Mouse (Mus musculus) small intestine, adult 2 months (tissue): Measurements from ENCODE around the gene Rhox12. TPM values are rescaled to one million over a fixed set of nuclear protein-coding genes. Genes with fewer than 3 reads are reported as not detected.

Experiments
- H3K27ac ChIP-seq: fragments of 200-500 bp; 2 replicates; pipeline ENCODE4 v1.5.1; 2012; ENCODE audit warnings: low read depth, low read length, control low read depth, inconsistent platforms; ENCODE audit not compliant: insufficient read depth
- H3K27me3 ChIP-seq: fragments of 200-500 bp; 2 replicates; pipeline ENCODE4 v1.6.1; 2012; ENCODE audit warnings: mild to moderate bottlenecking, moderate library complexity, low read length, inconsistent platforms; ENCODE audit not compliant: control insufficient read depth, insufficient read depth
- H3K36me3 ChIP-seq: fragments of 200-500 bp; 2 replicates; pipeline ENCODE4 v1.6.1; 2012; ENCODE audit warnings: mild to moderate bottlenecking, low read length, control low read depth, inconsistent platforms; ENCODE audit not compliant: control insufficient read depth, insufficient read depth
- H3K4me1 ChIP-seq: fragments of 200-500 bp; 2 replicates; pipeline ENCODE4 v1.6.1; 2012; ENCODE audit warnings: low read length, inconsistent platforms, mixed read lengths; ENCODE audit not compliant: control insufficient read depth, insufficient read depth, insufficient read length
- H3K4me3 ChIP-seq: fragments of 200-500 bp; 2 replicates; pipeline ENCODE4 v1.5.1; 2012; ENCODE audit warnings: low read depth, mild to moderate bottlenecking, control low read depth, inconsistent platforms, low read length, moderate library complexity
- CTCF ChIP-seq: fragments of 200-500 bp; IDR thresholded peaks from 2 replicates; pipeline ENCODE4 v1.5.1; 2012; ENCODE audit warnings: low read depth, mild to moderate bottlenecking, control low read depth, inconsistent platforms, low read length, moderate library complexity, mixed read lengths; ENCODE audit not compliant: insufficient replicate concordance, insufficient read length; ENCODE audit errors: extremely low read depth
- POLR2A ChIP-seq: fragments of 200-500 bp; IDR thresholded peaks from 2 replicates; pipeline ENCODE4 v1.6.1; 2012; ENCODE audit warnings: low read depth, mild to moderate bottlenecking, control low read depth, inconsistent platforms, low read length, moderate library complexity
- WGBS: fragments of 180-500 bp; shearing (Covaris S2); methylation state at CpG from one replicate; pipeline ENCODE4 v1.1.7; 2018; 5-methylcytosine and 5-hydroxymethylcytosine counted together
- polyA plus RNA-seq: library from polyadenylated mRNA; depleted of rRNA; stranded (reverse); fragments of >200 nt; gene quantifications from 2 replicates; pipeline ENCODE4 v1.2.3, GENCODE M21; 2012; rRNA removed

Rhox12 gene
- not detected in 2 replicates for polyA plus RNA-seq

DNA sequence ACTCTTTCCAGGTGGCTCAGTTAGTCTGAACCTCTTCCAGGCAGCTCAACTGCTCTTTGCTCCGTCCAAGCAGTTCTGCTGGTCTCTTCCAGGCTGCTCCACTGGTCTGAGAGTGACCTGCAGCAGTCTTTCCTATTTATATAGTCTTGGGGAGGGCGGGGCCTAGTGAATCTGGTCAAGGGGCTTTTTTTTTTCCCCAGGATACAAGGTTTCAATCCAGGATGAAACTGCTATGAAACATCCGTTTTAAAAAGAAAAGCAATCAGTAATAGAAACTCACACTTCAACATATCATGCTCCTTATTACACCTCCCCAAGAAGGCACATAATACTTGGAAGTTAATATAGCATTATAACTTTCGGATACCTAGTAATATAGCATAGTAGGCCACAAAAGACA is at the start of gene Rhox12:
Gene Rhox12 (minus strand): TSS at position 101 of the 400 bp plus-strand sequence.
- no peak within 1 kb of the TSS for H3K4me3 ChIP-seq
- H3K36me3 ChIP-seq: no peaks in the 10 kb centered on the region
- TF ChIP-seq POLR2A (no peak), CTCF (no peak)
- no peaks in the 10 kb centered on the region for H3K4me1 ChIP-seq
- no peak within 1 kb of the TSS for H3K27ac ChIP-seq
- no peaks in the 10 kb centered on the region for H3K27me3 ChIP-seq
- 62% methylated on average over 4 of the region's 4 CpGs for WGBS

DNA sequence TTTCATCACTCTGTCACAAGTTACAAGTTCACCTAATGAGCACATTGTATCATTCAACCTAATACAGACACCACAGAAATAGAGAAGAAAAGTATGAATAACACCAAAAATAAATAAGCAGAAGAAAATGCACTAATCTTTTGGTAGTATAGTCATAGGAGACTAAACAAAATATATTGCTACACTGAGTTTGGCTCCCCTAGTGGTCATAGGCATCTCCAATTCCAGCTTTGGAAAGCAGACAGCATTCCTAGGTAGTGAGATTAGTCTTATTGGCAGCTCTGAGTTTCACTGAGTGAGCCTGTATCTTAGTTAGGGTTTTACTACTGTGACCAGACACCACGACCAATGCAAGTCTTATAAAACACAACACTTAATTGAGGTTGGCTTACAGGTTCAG is 48.4 kb upstream of the Rhox12 start:
- no peak for TF ChIP-seq POLR2A
- TF ChIP-seq CTCF: no peak

DNA sequence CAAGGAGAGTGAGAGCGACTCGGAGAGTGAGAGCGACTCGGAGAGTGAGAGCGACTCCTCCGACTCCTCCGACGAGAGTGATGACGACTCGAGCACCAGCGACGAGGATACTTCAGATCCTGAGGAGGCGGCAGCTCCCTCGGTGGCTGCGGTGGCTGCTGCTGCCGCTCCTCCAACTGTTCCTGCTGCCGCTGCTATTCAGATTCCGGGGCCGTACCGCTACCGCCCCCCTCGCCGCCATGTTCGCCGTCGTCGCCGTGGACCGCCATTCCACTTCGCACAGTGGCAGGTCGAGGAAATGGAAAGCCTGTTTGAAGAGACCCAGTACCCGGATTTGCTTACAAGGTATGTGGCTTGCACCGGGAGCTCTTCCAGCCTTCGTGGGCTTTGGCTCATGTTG is 10.8 kb upstream of the Rhox12 start:
- no peak for TF ChIP-seq POLR2A
- TF ChIP-seq CTCF: no peak
- Histone ChIP-seq H3K4me1 (no peaks in the 10 kb centered on the region), H3K27me3 (no peaks in the 10 kb centered on the region), H3K4me3 (no peak overlapping the region), H3K36me3 (no peaks in the 10 kb centered on the region), H3K27ac (no peak overlapping the region)
- WGBS: 90% methylated on average over 34 of the region's 34 CpGs

More for the DNA sequence above, 48.4 kb upstream of the Rhox12 start:
- H3K27ac ChIP-seq: no peak overlapping the region
- no peaks in the 10 kb centered on the region for H3K4me1 ChIP-seq
- H3K27me3 ChIP-seq: no peaks in the 10 kb centered on the region
- H3K36me3 ChIP-seq: no peaks in the 10 kb centered on the region
- 57% methylated on average over 1 of the region's 1 CpGs for whole genome bisulfite sequencing
- H3K4me3 ChIP-seq: no peak overlapping the region

DNA sequence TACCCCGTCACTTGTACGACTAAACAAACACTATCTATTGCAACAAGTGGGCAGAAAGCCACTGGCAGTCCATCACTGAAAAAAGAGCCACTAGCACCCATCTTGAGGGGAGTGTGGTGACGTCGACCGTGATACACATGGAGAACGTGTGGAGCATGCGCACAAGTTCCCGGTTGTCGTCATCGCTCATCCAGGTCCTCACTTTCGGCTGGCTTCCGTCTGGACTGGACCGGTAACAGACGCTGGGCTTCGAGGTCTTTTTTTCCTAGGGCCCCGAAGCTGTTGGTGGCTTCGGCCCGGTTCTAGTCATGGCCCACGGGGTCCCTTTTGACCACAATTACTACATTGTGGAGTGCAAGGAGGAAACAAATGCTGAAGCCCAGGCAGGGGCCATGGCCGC is 10.3 kb upstream of the Rhox12 start, which contains the start of gene Rhox13:
Gene Rhox13 (plus strand): TSS at position 238 of the 400 bp plus-strand sequence.
- Histone ChIP-seq H3K27ac (no peak within 1 kb of the TSS), H3K27me3 (no peaks in the 10 kb centered on the region), H3K4me1 (no peaks in the 10 kb centered on the region), H3K4me3 (no peak within 1 kb of the TSS), H3K36me3 (no peaks in the 10 kb centered on the region)
- TF ChIP-seq CTCF (no peak), POLR2A (no peak)
- WGBS: 94% methylated on average over 20 of the region's 20 CpGs

DNA sequence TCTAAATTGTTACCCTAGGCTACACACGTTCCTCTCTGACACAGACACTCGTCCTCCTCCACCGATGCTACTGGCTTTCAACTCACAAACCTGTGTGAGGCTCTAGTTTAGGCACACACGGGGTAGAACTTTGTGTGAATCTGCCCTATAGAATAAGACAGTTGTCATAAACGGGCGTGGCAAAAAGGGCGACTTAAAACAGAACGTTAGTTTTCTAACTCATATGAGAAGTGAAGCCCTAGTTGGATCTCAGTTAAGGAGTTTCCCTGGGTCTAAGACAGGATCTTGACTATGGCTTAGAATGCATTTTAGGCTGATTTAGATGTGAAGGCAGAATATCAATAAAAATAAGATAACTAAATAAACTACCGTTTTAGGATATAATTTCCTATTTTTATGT is 25.7 kb downstream of the Rhox12 start, which contains the start of gene Rhox11:
Gene Rhox11 (minus strand): TSS at position 101 of the 400 bp plus-strand sequence.
- Histone ChIP-seq H3K4me3 (no peak within 1 kb of the TSS), H3K4me1 (no peaks in the 10 kb centered on the region), H3K36me3 (no peaks in the 10 kb centered on the region), H3K27me3 (no peaks in the 10 kb centered on the region), H3K27ac (no peak within 1 kb of the TSS)
- TF ChIP-seq CTCF (no peak), POLR2A (no peak)
- 75% methylated on average over 9 of the region's 9 CpGs for WGBS

DNA sequence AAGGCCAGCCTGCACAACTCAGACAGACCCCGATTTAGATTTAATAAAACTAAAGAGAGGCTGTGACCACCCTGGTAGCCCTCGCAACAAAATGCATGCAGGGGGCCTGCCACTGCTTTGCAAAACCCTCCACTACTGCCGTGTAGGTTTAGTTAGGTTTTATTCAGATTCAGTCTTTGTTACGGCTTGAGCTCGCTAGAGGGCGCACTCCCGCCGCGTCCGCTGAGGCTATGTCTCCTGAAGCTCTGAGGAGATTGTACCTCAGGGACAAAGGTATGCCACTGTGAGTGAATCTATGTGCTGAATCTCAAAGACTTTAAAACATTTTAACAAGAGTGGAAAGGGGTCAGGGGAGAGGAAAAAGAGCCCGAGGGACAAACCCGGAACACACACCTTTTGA is 26.5 kb downstream of the Rhox12 start:
- Histone ChIP-seq H3K27me3 (no peaks in the 10 kb centered on the region), H3K36me3 (no peaks in the 10 kb centered on the region), H3K27ac (no peak overlapping the region), H3K4me1 (no peaks in the 10 kb centered on the region), H3K4me3 (no peak overlapping the region)
- 16% methylated on average over 12 of the region's 12 CpGs for WGBS
- peak; percentile 70; the same call in 1 of the 2 replicates for TF ChIP-seq CTCF
- no peak for TF ChIP-seq POLR2A

DNA sequence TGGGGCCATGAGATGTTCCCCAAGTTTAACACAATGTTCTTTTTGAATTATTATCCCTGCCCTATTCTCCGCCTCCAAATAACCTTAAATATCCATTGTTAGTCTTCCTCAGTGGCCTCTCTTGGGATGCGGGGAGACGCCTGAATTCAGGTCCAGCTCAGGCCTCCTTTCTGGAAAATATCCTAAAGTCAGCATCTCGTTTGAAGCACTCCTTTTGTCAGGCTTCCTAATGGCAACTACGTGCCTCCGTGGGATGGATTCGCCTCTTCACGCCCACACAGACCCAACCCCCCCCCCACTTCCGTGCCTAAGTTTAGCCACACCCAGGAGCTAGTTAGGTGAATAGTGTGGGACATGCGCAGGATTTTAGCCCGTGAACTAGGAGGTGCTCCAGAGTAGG is 44.5 kb downstream of the Rhox12 start, which contains the start of gene Rhox10:
Gene Rhox10 (plus strand): TSS at position 301 of the 400 bp plus-strand sequence.
- 86% methylated on average over 11 of the region's 11 CpGs for WGBS
- Histone ChIP-seq H3K36me3 (no peaks in the 10 kb centered on the region), H3K27me3 (no peaks in the 10 kb centered on the region), H3K4me1 (no peaks in the 10 kb centered on the region), H3K4me3 (no peak within 1 kb of the TSS), H3K27ac (no peak within 1 kb of the TSS)
- no peak for TF ChIP-seq POLR2A
- TF ChIP-seq CTCF: no peak
